Mouse (Mus musculus): ENCODE results near the gene Arl13b. TPM values are rescaled to one million over a fixed set of nuclear protein-coding genes. Genes with fewer than 3 reads are reported as not detected.

Arl13b gene
- polyA plus RNA-seq, 1 experiment from 2014 or later, result 4.1 TPM

DNA sequence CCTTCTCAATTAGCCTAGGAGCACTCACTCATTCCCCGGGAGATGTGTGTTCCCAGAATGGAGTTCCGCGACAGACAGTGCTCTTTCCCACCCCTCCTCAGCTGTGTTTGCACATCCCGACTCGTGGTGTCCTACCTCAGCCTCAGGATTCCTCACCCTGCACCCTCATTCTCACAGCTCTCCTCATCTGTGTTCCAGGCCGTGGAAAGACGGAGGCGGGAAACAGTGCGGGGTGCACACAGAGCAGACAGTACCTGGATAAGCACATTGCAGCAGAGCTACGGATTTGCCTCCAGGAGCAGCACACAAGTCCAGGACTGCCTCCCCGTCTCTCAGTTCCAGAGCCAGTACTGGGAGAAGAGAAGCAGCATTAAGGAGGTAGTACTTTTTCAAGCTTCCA lies 70.8 kb downstream of the Arl13b start:
- WGBS (ENCODE audit: insufficient replicate concordance), result 83% methylated on average over 11 of the region's 11 CpGs
- no peaks in the 10 kb centered on the region for H3K9me3 ChIP-seq (replicated peaks)
- no peaks in the 10 kb centered on the region for H3K4me1 ChIP-seq (replicated peaks)
- no peaks in the 10 kb centered on the region for H3K27me3 ChIP-seq
- no peak overlapping the region for H3K4me2 ChIP-seq
- H3K4me3 ChIP-seq (replicated peaks), result no peak overlapping the region
- H3K36me3 ChIP-seq (replicated peaks), result peaks cover 8% of the 10 kb centered on the region; the same call in 1 of the 2 replicates
- ATAC-seq (ENCODE audit: insufficient read depth), result no peak
- no peak overlapping the region for H3K27ac ChIP-seq (replicated peaks)
- no peak overlapping the region for H3K9ac ChIP-seq

GRCm38 (mm10) chr16:62773462-62773861 lies 73.4 kb downstream of the Arl13b start:
- no peaks in the 10 kb centered on the region for H3K27me3 ChIP-seq
- no peak overlapping the region for H3K9ac ChIP-seq
- no peak overlapping the region for H3K4me2 ChIP-seq
- H3K36me3 ChIP-seq (replicated peaks), result peaks cover 9% of the 10 kb centered on the region; the same call in 1 of the 2 replicates
- H3K27ac ChIP-seq (replicated peaks), result no peak overlapping the region
- no peaks in the 10 kb centered on the region for H3K4me1 ChIP-seq (replicated peaks)
- no peak overlapping the region for H3K4me3 ChIP-seq (replicated peaks)
- H3K9me3 ChIP-seq (replicated peaks), result no peaks in the 10 kb centered on the region
- 73% methylated on average over 4 of the region's 4 CpGs for WGBS (ENCODE audit: insufficient replicate concordance)
- ATAC-seq (ENCODE audit: insufficient read depth), result no peak

DNA sequence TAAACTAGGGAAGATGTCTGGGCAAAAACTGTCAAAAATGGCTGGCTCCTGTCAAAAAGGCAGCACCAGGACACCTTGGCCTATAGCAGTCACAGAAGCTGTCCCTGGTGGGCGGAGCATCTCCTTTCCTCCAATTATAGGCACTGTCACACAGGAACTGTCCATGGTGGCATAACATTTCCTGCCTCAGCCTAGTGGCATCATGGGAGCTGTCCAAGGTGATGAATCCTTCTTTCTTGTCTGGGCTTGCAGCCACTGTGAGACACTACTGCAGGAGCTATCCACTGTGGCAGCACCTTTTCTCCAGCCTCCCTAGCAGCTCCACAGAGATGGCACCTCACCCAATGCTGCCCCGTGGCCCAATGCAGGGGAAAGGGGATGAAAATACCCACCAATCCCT lies 88.5 kb downstream of the Arl13b start:
- H3K9ac ChIP-seq, result no peak overlapping the region
- no peak for ATAC-seq (ENCODE audit: insufficient read depth)
- no peaks in the 10 kb centered on the region for H3K9me3 ChIP-seq (replicated peaks)
- no peaks in the 10 kb centered on the region; the same call in 1 of the 2 replicates for H3K36me3 ChIP-seq (replicated peaks)
- H3K4me2 ChIP-seq, result no peak overlapping the region
- no peak overlapping the region for H3K27ac ChIP-seq (replicated peaks)
- H3K27me3 ChIP-seq, result no peaks in the 10 kb centered on the region
- H3K4me1 ChIP-seq (replicated peaks), result no peaks in the 10 kb centered on the region
- 76% methylated on average over 2 of the region's 2 CpGs for WGBS (ENCODE audit: insufficient replicate concordance)
- no peak overlapping the region for H3K4me3 ChIP-seq (replicated peaks)

GRCm38 (mm10) chr16:62755307-62755706 lies 91.5 kb downstream of the Arl13b start:
- Histone ChIP-seq H3K27ac (replicated peaks) (no peak overlapping the region), H3K9me3 (replicated peaks) (no peaks in the 10 kb centered on the region), H3K4me2 (no peak overlapping the region), H3K9ac (no peak overlapping the region), H3K4me1 (replicated peaks) (no peaks in the 10 kb centered on the region), H3K4me3 (replicated peaks) (no peak overlapping the region), H3K27me3 (no peaks in the 10 kb centered on the region), H3K36me3 (replicated peaks) (no peaks in the 10 kb centered on the region; the same call in 1 of the 2 replicates)
- WGBS (ENCODE audit: insufficient replicate concordance), result 73% methylated on average over 6 of the region's 6 CpGs
- no peak for ATAC-seq (ENCODE audit: insufficient read depth)

DNA sequence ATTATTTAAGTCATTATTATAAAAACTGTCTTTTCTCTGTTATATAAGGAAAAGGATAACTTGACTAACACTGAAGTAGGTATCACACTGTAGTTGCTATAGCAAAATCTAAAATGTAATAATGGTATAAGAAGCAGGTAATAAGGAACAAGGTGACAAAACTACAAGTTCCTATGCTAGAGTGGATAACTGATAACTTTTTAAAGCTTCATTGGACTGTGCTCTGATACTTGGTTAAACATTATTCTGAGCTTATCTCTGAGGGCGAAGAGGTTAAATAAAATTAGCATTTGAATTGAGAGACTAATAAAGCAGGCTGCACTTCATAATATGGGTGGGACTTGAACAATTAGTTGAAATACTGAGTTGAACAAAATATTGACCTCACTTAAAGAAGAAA lies 93.2 kb downstream of the Arl13b start:
- no peak overlapping the region for H3K4me3 ChIP-seq (replicated peaks)
- H3K9me3 ChIP-seq (replicated peaks), result no peaks in the 10 kb centered on the region
- no peaks in the 10 kb centered on the region for H3K4me1 ChIP-seq (replicated peaks)
- H3K4me2 ChIP-seq, result no peak overlapping the region
- no peak for ATAC-seq (ENCODE audit: insufficient read depth)
- H3K27me3 ChIP-seq, result no peaks in the 10 kb centered on the region
- no peak overlapping the region for H3K27ac ChIP-seq (replicated peaks)
- H3K9ac ChIP-seq, result no peak overlapping the region
- 66% methylated on average over 1 of the region's 1 CpGs for WGBS (ENCODE audit: insufficient replicate concordance)
- H3K36me3 ChIP-seq (replicated peaks), result no peaks in the 10 kb centered on the region; the same call in 1 of the 2 replicates

- WGBS (ENCODE audit: insufficient replicate concordance), result 74% methylated on average over 4 of the region's 4 CpGs
- no peaks in the 10 kb centered on the region for H3K9me3 ChIP-seq (replicated peaks)
- H3K4me3 ChIP-seq (replicated peaks), result no peak overlapping the region
- no peak overlapping the region for H3K27ac ChIP-seq (replicated peaks)
- H3K4me2 ChIP-seq, result no peak overlapping the region
- no peaks in the 10 kb centered on the region for H3K36me3 ChIP-seq (replicated peaks)
- H3K27me3 ChIP-seq, result no peaks in the 10 kb centered on the region
- H3K4me1 ChIP-seq (replicated peaks), result no peaks in the 10 kb centered on the region
- no peak overlapping the region for H3K9ac ChIP-seq
- no peak for ATAC-seq (ENCODE audit: insufficient read depth)
These were observed 93.8 kb downstream of the Arl13b start for GRCm38 (mm10) chr16:62753079-62753478.

- H3K4me2 ChIP-seq, result no peak overlapping the region
- no peak overlapping the region for H3K9ac ChIP-seq
- no peaks in the 10 kb centered on the region for H3K9me3 ChIP-seq (replicated peaks)
- no peaks in the 10 kb centered on the region for H3K27me3 ChIP-seq
- H3K36me3 ChIP-seq (replicated peaks), result no peaks in the 10 kb centered on the region
- no peaks in the 10 kb centered on the region for H3K4me1 ChIP-seq (replicated peaks)
- ATAC-seq (ENCODE audit: insufficient read depth), result no peak
- WGBS (ENCODE audit: insufficient replicate concordance), result 50% methylated on average over 2 of the region's 2 CpGs
- H3K27ac ChIP-seq (replicated peaks), result no peak overlapping the region
- no peak overlapping the region for H3K4me3 ChIP-seq (replicated peaks)
These were observed 101.0 kb downstream of the Arl13b start for GRCm38 (mm10) chr16:62745875-62746274.

Small RNA genes lying within 50 kb of the gene (microRNA-seq; reads per million reads assigned to microRNA genes)
- gene Gm25986, result not detected

Other genes starting within 250 kb of the Arl13b start
- gene Nsun3, start 60.2 kb downstream of the Arl13b start, polyA plus RNA-seq (2015; fragmentation: Nextera tagmentation; extraction: Ambion mirVana), result 3.3 and 4.6 TPM in 2 replicates
- gene Stx19, start 32.4 kb downstream of the Arl13b start, polyA plus RNA-seq (2015; fragmentation: Nextera tagmentation; extraction: Ambion mirVana), result 0.05 and 0.14 TPM in 2 replicates
- gene Pros1, start 7.3 kb upstream of the Arl13b start, polyA plus RNA-seq (2015; fragmentation: Nextera tagmentation; extraction: Ambion mirVana), result 11.4 and 12.1 TPM in 2 replicates